Mouse (Mus musculus) neural tube, embryonic 11.5 days (tissue): ENCODE measurements around the gene Hist2h3c2. TPM values are rescaled to one million over a fixed set of nuclear protein-coding genes. Genes with fewer than 3 reads are reported as not detected.
A peak's percentile ranks its signal among the peaks of the same experiment; 100 is the strongest.
"Not testable (repeated sequence)": the region's sequence is repeated elsewhere in the genome, so short reads cannot be mapped to it uniquely, and the experiment has no call there.

Experiments
- ATAC-seq: fragments of 200-750 bp; cut with Nextera tagmentation; 2 replicates; pipeline ENCODE4 v1.8.0; 2017; ENCODE audit warnings: moderate number of reproducible peaks, mild to moderate bottlenecking, moderate TSS enrichment, moderate library complexity; ENCODE audit not compliant: insufficient read depth, low FRiP score, low TSS enrichment
- DNase-seq: peaks from one replicate; pipeline ENCODE4 v3.0.0-alpha.2; 2015; ENCODE audit warnings: low spot score
- H3K27ac ChIP-seq: fragments of 300-500 bp; sonication (generic); 2 replicates; pipeline ENCODE4 v1.5.1; 2014; ENCODE audit warnings: low read depth, mild to moderate bottlenecking, low read length
- H3K27me3 ChIP-seq: fragments of 300-500 bp; sonication (generic); 2 replicates; pipeline ENCODE4 v1.6.1; 2014; ENCODE audit warnings: mild to moderate bottlenecking, low read length, mixed read lengths; ENCODE audit not compliant: control insufficient read depth, insufficient read depth
- H3K36me3 ChIP-seq: fragments of 300-500 bp; sonication (generic); 2 replicates; pipeline ENCODE4 v1.6.1; 2014; ENCODE audit warnings: mild to moderate bottlenecking, low read length, moderate library complexity, mixed read lengths; ENCODE audit not compliant: control insufficient read depth, insufficient read depth
- H3K4me1 ChIP-seq: fragments of 300-500 bp; sonication (generic); 2 replicates; pipeline ENCODE4 v1.6.1; 2014; ENCODE audit warnings: low read length, mixed read lengths; ENCODE audit not compliant: control insufficient read depth, insufficient read depth
- H3K4me2 ChIP-seq: fragments of 300-500 bp; sonication (generic); 2 replicates; pipeline ENCODE4 v1.6.1; 2014; ENCODE audit warnings: low read depth, mild to moderate bottlenecking, moderate library complexity
- H3K4me3 ChIP-seq: fragments of 300-500 bp; sonication (generic); 2 replicates; pipeline ENCODE4 v1.5.1; 2014; ENCODE audit warnings: low read depth, low read length
- H3K9ac ChIP-seq: fragments of 300-500 bp; sonication (generic); 2 replicates; pipeline ENCODE4 v1.6.1; 2014; ENCODE audit warnings: mild to moderate bottlenecking, low read length
- H3K9me3 ChIP-seq: fragments of 300-500 bp; sonication (generic); 2 replicates; pipeline ENCODE4 v1.6.1; 2016; ENCODE audit warnings: low read length; ENCODE audit not compliant: control insufficient read depth
- WGBS: fragments of 180-500 bp; shearing (Covaris S2); extraction: QIAGEN DNeasy Blood & Tissue Kit; methylation state at CpG from one replicate; pipeline ENCODE4 v1.1.7; 2014; 5-methylcytosine and 5-hydroxymethylcytosine counted together
- polyA plus RNA-seq: library from polyadenylated mRNA; unstranded; fragments of >200 nt; fragmentation: Nextera tagmentation; extraction: Ambion mirVana; gene quantifications from 2 replicates; pipeline ENCODE4 v1.2.1, GENCODE M21; 2014

The Hist2h3c2 gene
- polyA plus RNA-seq, 1 experiment from 2014 or later, result 6.7 TPM

DNA sequence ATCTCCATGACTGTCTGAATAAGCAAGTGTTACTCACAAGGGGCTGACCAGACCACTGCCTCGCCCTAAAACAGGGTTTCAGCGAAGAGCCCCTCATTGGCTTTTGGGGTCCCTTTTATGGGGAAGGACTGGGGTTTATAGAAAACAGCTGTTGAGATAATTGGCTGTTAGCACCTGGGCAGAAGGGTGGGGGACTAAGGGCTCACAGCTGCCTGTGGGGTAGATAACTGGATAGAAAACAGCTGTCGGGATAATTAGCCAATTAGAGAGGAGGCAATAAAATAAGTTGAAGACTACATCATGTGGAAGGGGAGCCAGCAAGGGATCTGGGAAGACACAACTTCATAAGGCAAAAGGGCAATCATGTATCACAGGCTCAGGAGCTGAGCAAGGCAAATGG is 12.0 kb upstream of the Hist2h3c2 start:
- Histone ChIP-seq H3K9me3 (no peaks in the 10 kb centered on the region), H3K36me3 (no peaks in the 10 kb centered on the region), H3K9ac (no peak overlapping the region), H3K4me1 (0 out of 2 replicates have a peak, but pooled peaks cover 2% of the 10 kb centered on the region), H3K27me3 (no peaks in the 10 kb centered on the region), H3K27ac (no peak overlapping the region), H3K4me2 (no peak overlapping the region), H3K4me3 (no peak overlapping the region)
- 61% methylated on average over 3 of the region's 3 CpGs for WGBS
- DNase-seq, result no peak
- no peak for ATAC-seq

DNA sequence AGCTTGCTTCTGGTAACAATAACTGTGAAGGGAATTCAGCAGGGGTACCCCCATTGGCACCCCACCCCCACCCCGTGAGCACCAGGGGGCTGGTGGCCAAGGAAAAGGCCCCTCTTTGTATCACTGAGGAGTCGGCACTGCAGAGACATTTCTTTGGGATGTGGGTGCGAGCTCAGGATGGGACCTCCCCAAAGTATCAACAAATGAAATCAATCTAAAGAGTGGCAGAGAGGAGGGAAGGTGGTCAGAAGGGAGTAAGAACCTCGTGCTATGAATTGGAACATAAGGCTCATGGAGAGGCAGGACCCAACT is 10.1 kb upstream of the Hist2h3c2 start:
- Histone ChIP-seq H3K27me3 (no peaks in the 10 kb centered on the region), H3K4me2 (peak overlapping the region; percentile 21), H3K27ac (no peak overlapping the region), H3K36me3 (no peaks in the 10 kb centered on the region), H3K4me3 (peak overlapping the region; percentile 10; the same call in 1 of the 2 replicates), H3K9me3 (no peaks in the 10 kb centered on the region), H3K9ac (no peak overlapping the region), H3K4me1 (peaks cover 7% of the 10 kb centered on the region; the same call in 1 of the 2 replicates)
- WGBS, result 62% methylated on average over 4 of the region's 4 CpGs
- no peak for DNase-seq
- no peak for ATAC-seq

DNA sequence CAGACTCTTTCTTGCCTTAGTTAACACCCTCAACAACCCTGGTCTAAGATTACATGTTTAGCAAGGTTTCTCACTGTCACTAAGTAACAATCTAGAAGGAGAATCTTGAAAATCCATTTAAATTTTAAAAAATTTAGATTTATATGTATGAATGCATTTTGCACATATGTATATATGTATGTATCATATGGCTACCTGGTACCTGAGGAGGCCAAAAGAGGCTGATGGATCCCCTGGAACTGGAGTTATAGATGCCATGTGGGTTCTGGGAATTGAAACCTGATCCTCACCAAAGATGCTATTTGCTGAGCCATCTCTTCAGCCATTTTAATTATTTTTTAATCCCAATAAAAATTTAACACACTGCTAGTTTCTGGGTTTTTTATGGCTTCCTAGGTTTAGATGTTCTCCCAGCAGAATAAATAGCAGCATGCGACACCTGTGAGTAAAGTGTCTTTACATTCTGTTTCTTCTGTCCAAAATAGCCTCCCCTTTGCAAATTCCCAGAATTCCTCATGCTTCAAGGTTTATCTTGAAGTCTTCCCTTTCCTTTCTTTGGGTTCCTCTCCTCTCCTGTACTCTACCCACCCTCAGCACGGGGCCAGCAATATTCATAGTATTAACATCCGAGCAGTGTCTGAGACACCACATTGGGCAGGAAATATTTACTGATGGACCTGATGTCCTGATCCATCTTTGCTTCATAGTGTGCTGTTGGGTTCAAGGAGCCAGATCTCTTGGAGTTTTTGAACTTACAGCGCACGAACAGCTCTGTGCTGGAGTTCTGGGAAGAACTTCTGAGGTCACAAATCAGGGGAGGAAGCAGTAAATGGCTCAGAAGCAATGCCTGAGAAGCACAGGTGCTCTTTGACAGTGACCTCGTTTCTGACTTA is 9.5 kb upstream of the Hist2h3c2 start:
- Histone ChIP-seq H3K4me1 (peaks cover 7% of the 10 kb centered on the region; the same call in 1 of the 2 replicates), H3K4me2 (peak overlapping the region; percentile 54), H3K27me3 (no peaks in the 10 kb centered on the region), H3K4me3 (peak overlapping the region; percentile 32), H3K9me3 (no peaks in the 10 kb centered on the region), H3K9ac (no peak overlapping the region), H3K27ac (no peak overlapping the region), H3K36me3 (no peaks in the 10 kb centered on the region)
- ATAC-seq, result no peak
- no peak for DNase-seq
- 51% methylated on average over 6 of the region's 6 CpGs for WGBS

DNA sequence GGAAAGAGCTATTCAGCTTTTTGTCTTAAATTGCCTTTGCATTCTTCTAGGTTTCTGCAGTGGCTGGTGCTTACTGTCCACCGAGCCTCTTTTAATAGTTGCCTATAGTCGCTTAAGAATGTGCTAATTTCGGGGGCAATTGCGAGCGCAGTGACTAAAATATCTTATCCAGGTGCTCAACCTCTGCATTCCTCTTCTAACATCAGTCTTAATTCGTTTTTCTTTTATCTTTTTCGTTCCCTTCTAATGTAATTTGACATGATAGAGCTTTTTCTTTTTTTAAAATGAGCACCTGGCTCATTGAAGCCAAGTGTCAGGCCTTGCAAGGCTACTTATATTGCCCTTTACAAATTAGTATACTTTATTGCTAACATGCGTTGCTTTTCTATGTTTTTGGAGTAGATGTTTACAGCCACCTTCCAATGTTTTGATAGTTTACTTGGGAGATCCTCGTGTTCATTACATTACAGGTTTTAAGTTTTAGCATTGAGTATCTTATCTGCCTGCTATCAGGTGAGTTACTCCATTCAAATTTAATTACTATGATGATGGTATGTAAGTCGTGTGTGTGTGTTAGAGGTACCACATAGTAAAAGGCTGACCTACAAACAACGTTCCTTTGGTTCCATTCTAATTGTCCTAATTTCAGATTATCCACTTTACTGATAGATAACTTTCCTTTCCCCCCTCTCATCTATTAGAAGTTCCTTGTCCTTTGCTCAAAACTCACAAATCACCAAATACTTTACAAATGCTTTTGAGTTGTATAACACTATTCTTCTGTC is 8.6 kb upstream of the Hist2h3c2 start:
- DNase-seq (peak; percentile 25), ATAC-seq (no peak)
- Histone ChIP-seq H3K9me3 (no peaks in the 10 kb centered on the region), H3K4me2 (peak overlapping the region; percentile 54), H3K9ac (peak overlapping the region; percentile 64), H3K27ac (no peak overlapping the region; the same call in 1 of the 2 replicates), H3K36me3 (no peaks in the 10 kb centered on the region), H3K4me3 (peak overlapping the region; percentile 32), H3K4me1 (peaks cover 7% of the 10 kb centered on the region; the same call in 1 of the 2 replicates), H3K27me3 (no peaks in the 10 kb centered on the region)
- 2% methylated on average over 11 of the region's 11 CpGs for WGBS

DNA sequence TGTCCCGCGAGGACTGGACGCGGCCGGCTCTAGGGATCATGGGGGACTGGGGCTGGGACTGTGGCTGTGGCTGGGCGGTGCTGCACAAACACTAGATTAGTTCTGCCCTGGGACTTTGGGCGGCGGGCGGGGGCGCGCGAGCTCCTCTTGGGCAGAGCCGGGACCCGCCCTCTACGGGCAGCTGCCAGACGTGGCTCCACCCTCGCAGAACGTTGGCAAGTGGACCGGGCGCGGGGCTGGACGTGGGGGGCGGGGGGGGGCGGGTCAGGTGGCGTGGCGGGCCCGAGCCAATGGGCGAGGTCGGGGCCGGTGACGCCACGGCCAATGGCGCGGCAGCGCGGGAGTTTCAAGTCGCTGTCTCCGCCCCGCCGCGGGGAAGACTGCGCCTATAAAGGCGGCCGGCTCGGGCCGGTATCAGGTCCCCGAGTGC is 7.5 kb upstream of the Hist2h3c2 start, which contains the start of gene Hist2h3c1:
TSS of gene Hist2h3c1 (plus strand) at position 259 of the 430 bp plus-strand sequence.
- WGBS, result no CpG with 5 or more reads among the region's 47 CpGs
- H3K27ac ChIP-seq, DNase-seq, H3K9me3 ChIP-seq, H3K4me1 ChIP-seq, H3K27me3 ChIP-seq, H3K36me3 ChIP-seq: not testable (repeated sequence)
- peak; percentile 91 for ATAC-seq
- Histone ChIP-seq H3K9ac (peak within 1 kb of the TSS; percentile 64), H3K4me2 (peak within 1 kb of the TSS; percentile 54), H3K4me3 (peak within 1 kb of the TSS; percentile 32)

DNA sequence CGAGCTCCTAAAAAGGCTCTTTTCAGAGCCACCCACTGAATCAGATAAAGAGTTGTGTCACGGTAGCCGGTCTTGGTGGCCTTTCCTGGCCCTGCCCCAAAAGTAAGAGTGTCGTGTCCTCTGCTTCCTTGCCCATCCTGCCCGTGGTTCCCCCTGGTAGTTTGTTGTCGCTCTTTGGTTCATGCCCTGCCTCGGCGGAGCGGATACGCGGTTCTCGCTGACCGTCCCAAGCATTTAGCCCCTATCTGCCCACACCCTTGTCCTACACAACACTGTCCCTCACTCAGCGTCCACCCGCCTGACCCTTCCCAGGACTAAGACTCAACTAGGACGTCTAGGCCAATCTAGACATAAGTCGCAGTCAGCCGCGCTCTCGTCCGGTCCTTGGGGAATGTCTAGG is 7.1 kb upstream of the Hist2h3c2 start:
- not testable (repeated sequence) for H3K36me3 ChIP-seq, H3K9me3 ChIP-seq, DNase-seq, H3K27ac ChIP-seq, H3K4me2 ChIP-seq, H3K9ac ChIP-seq, H3K27me3 ChIP-seq, H3K4me1 ChIP-seq
- ATAC-seq, result peak; percentile 21
- WGBS, result 0% methylated on average over 10 of the region's 21 CpGs
- H3K4me3 ChIP-seq, result peak overlapping the region; percentile 23; the same call in 1 of the 2 replicates

DNA sequence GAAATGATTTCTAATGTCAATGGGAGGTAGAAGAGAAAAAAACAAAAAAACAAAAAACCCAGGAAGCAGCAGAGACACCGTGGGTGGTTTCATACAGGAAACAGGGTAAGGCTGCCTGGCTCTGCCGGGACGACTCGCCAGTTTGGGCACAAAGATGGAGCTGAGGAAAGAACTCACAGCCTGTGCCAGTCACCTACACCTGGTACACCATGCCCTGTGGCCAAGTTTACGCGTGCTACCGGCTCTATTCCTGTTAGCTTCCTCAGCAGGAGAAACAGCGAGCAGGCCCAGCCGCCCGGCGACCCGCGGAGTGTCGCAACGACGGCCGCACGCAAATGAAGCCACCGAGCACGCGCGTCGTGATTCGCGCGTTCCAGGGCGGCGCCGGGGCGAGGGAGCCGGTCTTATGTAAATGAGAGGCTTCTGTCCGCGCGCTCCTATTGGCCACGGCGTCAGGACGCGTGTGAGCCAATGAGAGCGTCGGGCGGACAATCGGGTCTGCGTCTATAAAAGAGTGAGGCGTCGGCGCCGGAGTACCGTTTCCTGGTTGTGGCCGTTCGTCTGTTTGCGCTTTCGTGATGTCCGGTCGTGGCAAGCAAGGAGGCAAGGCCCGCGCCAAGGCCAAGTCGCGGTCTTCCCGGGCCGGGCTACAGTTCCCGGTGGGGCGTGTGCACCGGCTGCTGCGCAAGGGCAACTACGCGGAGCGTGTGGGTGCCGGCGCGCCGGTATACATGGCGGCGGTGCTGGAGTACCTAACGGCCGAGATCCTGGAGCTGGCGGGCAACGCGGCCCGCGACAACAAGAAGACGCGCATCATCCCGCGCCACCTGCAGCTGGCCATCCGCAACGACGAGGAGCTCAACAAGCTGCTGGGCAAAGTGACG is 6.3 kb upstream of the Hist2h3c2 start, which contains the start of gene Hist2h2aa1:
TSS of gene Hist2h2aa1 (plus strand) at position 495 of the 884 bp plus-strand sequence.
- ATAC-seq (peak; percentile 82), DNase-seq (peak; percentile 75)
- not testable (repeated sequence) for H3K27me3 ChIP-seq, H3K4me1 ChIP-seq, H3K36me3 ChIP-seq, H3K9me3 ChIP-seq
- Histone ChIP-seq H3K4me2 (peak within 1 kb of the TSS; percentile 56), H3K27ac (peak within 1 kb of the TSS; percentile 86), H3K9ac (peak within 1 kb of the TSS; percentile 72), H3K4me3 (peak within 1 kb of the TSS; percentile 38)
- WGBS, result under 1% methylated on average over 27 of the region's 88 CpGs
